Mouse (Mus musculus) gastrocnemius, postnatal 14 days (tissue): ENCODE data around the gene Sirt7. TPM values are rescaled to one million over a fixed set of nuclear protein-coding genes. Genes with fewer than 3 reads are reported as not detected.

Source experiments
- DNase-seq: peaks from one replicate; pipeline ENCODE4 v3.0.0; 2021; ENCODE audit warnings: mixed read lengths
- intact Hi-C: fragments of 180-260 bp; cut with DNase I; formaldehyde crosslinking; loops from one replicate; pipeline ENCODE4 v1.15.1; 2025; ENCODE audit warnings: low total_unique reads
- microRNA-seq, 2 experiments: library from miRNA; unstranded; fragments of <30 nt; microRNA quantifications; one replicate each; pipeline ENCODE4 v1.2.0; 2021
- total RNA-seq, 2 experiments: library from RNA; stranded (reverse); gene quantifications; 2 replicates each; pipeline ENCODE4 v1.2.3; 2021

Sirt7 gene
- total RNA-seq, 2 experiments from 2014 or later: 5.2 to 5.4 TPM

GRCm38 (mm10) chr11:120575940-120576339, 49.1 kb downstream of the Sirt7 start:
- intact Hi-C loops: no loop called here
- no peak for DNase-seq

- no peak for DNase-seq
- intact Hi-C loops: no loop called here
Measured at GRCm38 (mm10) chr11:120575046-120575445, 50.0 kb downstream of the Sirt7 start.

- intact Hi-C loops: no loop called here
- DNase-seq: no peak
Measured at GRCm38 (mm10) chr11:120574278-120574600, 50.8 kb downstream of the Sirt7 start.

- intact Hi-C loops: no loop called here
- DNase-seq: no peak
Measured at GRCm38 (mm10) chr11:120573585-120574277, 51.3 kb downstream of the Sirt7 start.

GRCm38 (mm10) chr11:120572752-120573584, 52.1 kb downstream of the Sirt7 start, which contains the start of gene P4hb:
P4hb (minus strand) TSS chr11:120573253.
- intact Hi-C loops: no loop called here
- peak; percentile 100 for DNase-seq

GRCm38 (mm10) chr11:120572417-120572751, 52.7 kb downstream of the Sirt7 start:
- intact Hi-C loops: no loop called here
- DNase-seq: no peak

DNA sequence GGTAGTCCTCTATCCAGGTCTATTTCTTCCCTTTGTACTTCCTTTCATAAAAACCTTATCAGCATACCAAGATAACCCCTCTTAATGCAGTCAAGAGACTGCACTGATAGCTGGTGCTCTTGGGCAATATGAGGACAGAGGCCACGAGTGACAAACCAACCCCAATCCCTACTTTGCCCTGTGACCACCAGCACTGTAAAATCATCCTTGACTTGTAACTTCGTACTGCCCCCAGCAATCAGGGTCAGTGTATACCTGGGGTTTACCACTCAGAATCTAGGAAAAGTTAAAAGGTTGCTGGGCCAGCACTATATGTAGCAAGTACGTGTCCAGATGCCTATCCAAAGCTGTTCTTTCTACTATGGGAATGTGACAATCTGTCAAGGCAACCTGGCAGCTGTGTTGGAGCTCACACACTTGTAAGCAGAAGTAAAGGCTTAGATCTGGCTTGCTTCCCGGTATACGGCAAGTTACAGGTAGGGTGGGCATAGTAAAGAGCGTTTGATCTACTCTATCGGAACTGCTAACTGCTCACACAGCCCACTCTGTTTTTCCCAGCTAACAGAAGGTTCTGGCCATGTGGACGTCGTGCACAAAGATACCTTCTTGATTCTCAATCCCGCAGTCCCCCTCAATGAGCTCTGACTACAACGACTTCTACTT, 53.2 kb downstream of the Sirt7 start:
- DNase-seq: no peak
- intact Hi-C loops: no loop called here

DNA sequence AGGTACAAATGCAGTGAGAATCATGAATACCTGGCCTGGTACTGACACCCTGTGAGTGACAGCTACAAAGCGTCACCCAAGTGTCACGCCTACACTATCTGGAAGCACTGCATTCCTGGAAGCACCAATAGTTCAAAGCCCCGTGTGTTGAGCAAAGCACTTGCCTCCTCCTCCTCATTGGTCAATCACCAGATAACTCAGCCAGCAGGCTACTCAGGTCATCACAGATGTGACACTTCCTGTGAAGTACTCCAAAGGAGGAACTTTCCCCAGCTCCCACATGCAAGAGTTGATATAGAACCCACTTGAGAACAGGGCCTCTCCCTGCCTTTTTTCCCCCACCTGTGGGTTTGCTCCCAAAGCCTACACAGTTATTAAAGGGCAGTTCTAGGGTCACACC, 53.9 kb downstream of the Sirt7 start:
- intact Hi-C loops: no loop called here
- DNase-seq: no peak

Small RNAs within 50 kb of the gene (microRNA-seq; reads per million reads assigned to microRNA genes)
- gene Mir6936: 0 reads per million in 2 experiments

Other genes starting within 250 kb of the Sirt7 start
- 10 to 100 TPM; 11.2 to 16.0 TPM for gene Faap100, start 246.5 kb downstream of the Sirt7 start, total RNA-seq
- 10 to 100 TPM; 55.1 to 61.7 TPM for gene Nploc4, start 187.5 kb downstream of the Sirt7 start, total RNA-seq
- gene Tspan10, start 182.6 kb downstream of the Sirt7 start, total RNA-seq: not detected
- gene Pde6g, start 171.7 kb downstream of the Sirt7 start, total RNA-seq: under 1 TPM; 0.16 to 0.35 TPM
- 10 to 100 TPM; 26.5 to 29.0 TPM for gene Oxld1, start 167.2 kb downstream of the Sirt7 start, total RNA-seq
- 1 to 10 TPM; 4.3 to 5.3 TPM for gene Ccdc137, start 167.1 kb downstream of the Sirt7 start, total RNA-seq
- 10 to 100 TPM; 11.4 to 11.8 TPM for gene Arl16, start 157.6 kb downstream of the Sirt7 start, total RNA-seq
- gene Mrpl12, start 140.6 kb downstream of the Sirt7 start, total RNA-seq: 100 to 1,000 TPM; 133 to 143 TPM
- 1 to 10 TPM; 5.1 to 7.0 TPM for gene Slc25a10, start 133.4 kb downstream of the Sirt7 start, total RNA-seq
- gene Gcgr, start 94.5 kb downstream of the Sirt7 start, total RNA-seq: under 1 TPM in 1 of 2 experiments, not detected in 1; 0.38 TPM
- 10 to 100 TPM; 31.1 to 33.3 TPM for gene Mcrip1, start 75.5 kb downstream of the Sirt7 start, total RNA-seq
- gene Ppp1r27, start 74.1 kb downstream of the Sirt7 start, total RNA-seq: 100 to 1,000 TPM; 159 to 234 TPM
- 100 to 1,000 TPM; 264 to 301 TPM for gene P4hb, start 52.0 kb downstream of the Sirt7 start, total RNA-seq
- 100 to 1,000 TPM; 118 to 144 TPM for gene Arhgdia, start 43.6 kb downstream of the Sirt7 start, total RNA-seq
- gene Alyref, start 26.9 kb downstream of the Sirt7 start, total RNA-seq: 10 to 100 TPM; 44.6 to 60.9 TPM
- gene Anapc11, start 26.8 kb downstream of the Sirt7 start, total RNA-seq: 10 to 100 TPM; 54.0 to 55.6 TPM
- gene Npb, start 16.8 kb downstream of the Sirt7 start, total RNA-seq: not detected
- gene Pcyt2, start 7.3 kb downstream of the Sirt7 start, total RNA-seq: 10 to 100 TPM; 25.7 to 25.8 TPM
- gene Mafg, start 8.4 kb upstream of the Sirt7 start, total RNA-seq: 10 to 100 TPM; 29.9 to 33.1 TPM
- gene Pycr1, start 18.5 kb upstream of the Sirt7 start, total RNA-seq: 10 to 100 TPM; 10.3 to 13.3 TPM
- gene Myadml2, start 22.9 kb upstream of the Sirt7 start, total RNA-seq: 100 to 1,000 TPM; 111 to 136 TPM
- under 1 TPM in 1 of 2 experiments, not detected in 1; 0.39 TPM for gene Notum, start 35.9 kb upstream of the Sirt7 start, total RNA-seq
- gene Aspscr1, start 47.7 kb upstream of the Sirt7 start, total RNA-seq: 10 to 100 TPM; 25.0 to 26.9 TPM
- gene Cenpx, start 88.5 kb upstream of the Sirt7 start, total RNA-seq: 10 to 100 TPM; 25.7 to 33.3 TPM
- 1 to 10 TPM; 5.2 to 5.4 TPM for gene Lrrc45, start 88.7 kb upstream of the Sirt7 start, total RNA-seq
- 1 to 10 TPM; 1.5 to 1.9 TPM for gene Rac3, start 96.2 kb upstream of the Sirt7 start, total RNA-seq
- gene Dcxr, start 102.0 kb upstream of the Sirt7 start, total RNA-seq: 1 to 10 TPM; 5.4 to 6.2 TPM
- 10 to 100 TPM; 10.6 to 14.4 TPM for gene Cbr2, start 106.9 kb upstream of the Sirt7 start, total RNA-seq
- 10 to 100 TPM; 12.4 to 14.6 TPM for gene Hmga1b, start 137.6 kb upstream of the Sirt7 start, total RNA-seq
- gene Rfng, start 159.0 kb upstream of the Sirt7 start, total RNA-seq: 1 to 10 TPM; 6.7 to 7.9 TPM
- 10 to 100 TPM; 49.5 to 51.8 TPM for gene Gps1, start 159.0 kb upstream of the Sirt7 start, total RNA-seq
- 10 to 100 TPM; 35.2 to 37.4 TPM for gene Dus1l, start 171.2 kb upstream of the Sirt7 start, total RNA-seq
- 10 to 100 TPM; 13.9 to 19.4 TPM for gene Fasn, start 199.3 kb upstream of the Sirt7 start, total RNA-seq